Mouse (Mus musculus) kidney, adult 2 months (tissue): ENCODE data around the gene Plk3.

Experiments used
- CTCF ChIP-seq: fragments of 200-500 bp; conservative IDR thresholded peaks from 2 replicates; pipeline ENCODE4 v1.5.1; 2011; ENCODE audit warnings: low read depth, mild to moderate bottlenecking, control low read depth, low read length, moderate library complexity, mixed read lengths; ENCODE audit not compliant: insufficient read depth, insufficient read length
- POLR2A ChIP-seq: fragments of 200-500 bp; IDR thresholded peaks from one replicate; pipeline ENCODE4 v1.6.1; 2011; ENCODE audit warnings: low read depth, low read length, control low read depth

DNA sequence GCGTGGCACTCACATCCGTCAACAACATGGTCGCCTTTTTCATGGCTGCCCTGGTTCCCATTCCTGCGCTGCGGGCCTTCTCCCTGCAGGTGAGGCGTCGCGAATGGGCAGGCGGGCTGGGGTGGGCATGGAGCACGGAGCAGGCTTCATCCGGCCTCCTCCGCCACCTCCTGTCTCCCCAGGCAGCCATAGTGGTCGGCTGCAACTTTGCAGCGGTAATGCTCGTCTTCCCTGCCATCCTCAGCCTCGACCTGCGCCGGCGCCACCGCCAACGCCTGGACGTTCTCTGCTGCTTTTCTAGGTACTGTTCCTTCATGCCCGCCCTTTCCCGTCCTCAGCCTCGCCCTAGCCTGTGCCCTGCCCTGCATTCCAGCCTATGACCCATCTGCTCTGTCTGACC is 24.4 kb downstream of the Plk3 start:
- TF ChIP-seq CTCF (no peak), POLR2A (no peak)
